Mouse (Mus musculus): ENCODE measurements at regions not wholly inside any gene's neighbourhood (a gene's known extent, or its start where the extent isn't known, plus 50 kb on each side); places are given as distances from the start of the nearest gene placed in this dataset.

GRCm38 (mm10) chr14:71249387-71249965 lies 649.8 kb upstream of the Fam160b2 start:
- TF ChIP-seq CTCF (IDR thresholded peaks at IDR 0.05; ENCODE audit: borderline replicate concordance, insufficient read depth, low read length) (no peak), POLR2A (IDR thresholded peaks at IDR 0.05; ENCODE audit: low read depth, low read length) (no peak)
